Mouse (Mus musculus): ENCODE data around the gene Mrps24.

Mrps24 gene

DNA sequence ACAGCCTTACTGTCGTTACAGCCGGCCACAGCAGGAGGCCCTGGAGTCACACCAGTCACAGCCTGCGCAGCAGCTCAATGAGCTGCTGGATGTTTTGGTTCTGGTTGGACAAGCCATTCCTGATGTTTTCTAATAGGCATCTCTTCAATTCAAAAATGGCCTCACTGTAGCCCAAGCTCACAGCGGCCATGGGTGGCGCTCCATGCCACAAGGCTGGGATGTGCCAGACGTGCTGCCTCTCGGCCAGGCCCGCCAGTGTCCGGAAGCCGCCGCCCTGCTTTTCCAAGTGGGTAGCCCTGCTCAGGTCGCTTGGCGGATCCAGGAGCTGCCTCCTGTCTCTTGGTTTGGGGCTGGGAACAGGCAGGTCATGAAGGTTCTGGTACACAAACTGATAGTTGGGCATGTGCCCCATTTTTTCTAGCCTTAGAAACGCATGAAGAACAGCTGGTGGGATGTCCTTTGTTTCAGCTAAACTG is at the start of gene Mrps24:
Gene Mrps24 (minus strand): TSS at position 51 of the 476 bp plus-strand sequence.
- peak; percentile 10 for DNase-seq

DNA sequence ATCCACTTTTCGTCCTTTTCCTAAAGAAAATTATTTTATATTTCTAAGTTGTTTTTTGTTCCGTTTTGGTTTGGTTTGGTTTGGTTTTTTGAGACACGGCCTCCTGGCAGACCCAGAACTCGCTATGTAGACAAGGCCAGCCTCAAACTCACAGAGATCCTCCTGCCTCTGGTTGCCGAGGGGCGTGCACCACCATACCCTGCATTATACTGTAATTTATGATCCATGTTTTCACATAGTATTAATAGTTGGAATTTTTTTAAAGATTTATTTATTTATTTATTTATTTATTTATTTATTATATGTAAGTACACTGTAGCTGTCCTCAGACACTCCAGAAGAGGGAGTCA is 47.1 kb upstream of the Mrps24 start:
- no peak for DNase-seq

DNA sequence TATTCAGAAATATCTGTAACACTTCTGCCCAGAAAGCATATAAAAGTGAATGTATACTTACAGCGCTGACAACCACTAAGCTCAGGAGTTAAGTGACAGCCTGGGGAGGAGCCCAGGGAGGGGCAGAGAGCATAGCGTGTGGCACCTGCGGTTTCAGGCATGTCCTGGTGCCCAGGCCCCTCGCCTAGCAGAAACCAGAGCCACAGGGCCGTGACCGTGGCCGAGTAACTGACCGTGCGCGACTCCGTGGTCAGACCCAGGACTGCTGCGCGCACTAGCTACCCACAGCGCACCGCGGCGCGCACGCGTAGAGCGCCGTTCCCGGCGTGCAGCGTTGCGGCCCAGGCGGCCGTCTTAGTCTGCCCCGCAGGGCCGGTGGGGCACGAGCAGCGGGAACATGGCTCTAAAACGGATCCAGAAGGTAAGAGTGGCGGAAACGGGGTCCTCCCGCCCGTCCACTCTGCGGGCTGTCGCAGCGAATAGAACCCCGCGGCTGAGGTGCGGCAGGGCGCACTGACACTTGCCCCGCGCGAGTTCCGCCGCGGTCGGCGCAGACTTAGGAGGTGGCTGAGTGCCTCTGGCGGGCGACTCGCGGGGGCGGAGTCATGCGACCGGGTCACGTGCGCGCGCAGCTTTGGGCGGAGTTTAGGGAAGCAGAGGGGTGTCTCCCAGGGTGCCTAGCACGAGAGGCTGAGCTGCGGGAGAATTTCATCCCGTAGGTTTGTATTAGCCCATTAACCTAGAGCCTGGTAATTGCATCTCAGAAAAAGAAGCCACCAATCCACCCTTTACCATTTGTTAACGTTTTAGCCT is 46.5 kb upstream of the Mrps24 start, which contains the start of gene Urgcp:
Gene Urgcp (minus strand): TSS at position 557 of the 813 bp plus-strand sequence.
- DNase-seq: peak; percentile 94

DNA sequence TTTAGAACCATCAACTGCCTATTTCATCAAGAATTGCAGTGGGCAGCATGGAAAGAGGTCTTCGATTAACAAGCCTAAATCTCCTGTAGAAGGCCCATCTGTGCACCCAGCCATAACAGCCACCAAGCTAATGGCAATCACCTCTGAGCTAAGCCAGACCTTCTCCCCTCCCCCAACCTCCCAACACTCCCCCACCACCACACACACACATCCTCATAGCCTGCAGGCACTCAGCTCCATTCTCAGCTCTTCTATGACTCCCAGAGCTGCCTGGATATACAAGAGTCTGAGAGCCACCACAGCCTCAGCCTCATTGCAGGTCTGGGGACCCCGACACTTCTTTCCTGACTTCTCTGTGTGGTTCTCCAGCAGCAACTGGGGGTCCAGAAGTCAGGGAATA is 38.3 kb upstream of the Mrps24 start:
- DNase-seq: no peak

DNA sequence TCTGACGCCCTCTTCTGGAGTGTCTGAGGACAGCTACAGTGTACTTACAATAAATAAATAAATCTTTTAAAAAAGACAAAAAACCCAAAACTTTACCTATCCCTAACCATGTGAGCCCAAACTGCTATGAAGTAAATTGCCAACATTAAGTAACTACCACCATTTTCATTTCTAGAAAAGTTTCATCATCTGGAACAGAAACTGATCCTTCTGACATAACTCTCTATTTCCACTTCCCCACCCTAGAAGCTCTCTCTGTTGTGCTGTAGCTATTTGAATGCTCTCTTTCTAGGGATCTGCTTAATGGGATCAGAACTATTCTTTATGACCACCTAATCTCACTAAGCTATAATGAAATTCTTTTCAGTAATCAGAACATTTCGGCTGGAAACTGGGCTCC is 29.5 kb upstream of the Mrps24 start:
- no peak for DNase-seq

DNA sequence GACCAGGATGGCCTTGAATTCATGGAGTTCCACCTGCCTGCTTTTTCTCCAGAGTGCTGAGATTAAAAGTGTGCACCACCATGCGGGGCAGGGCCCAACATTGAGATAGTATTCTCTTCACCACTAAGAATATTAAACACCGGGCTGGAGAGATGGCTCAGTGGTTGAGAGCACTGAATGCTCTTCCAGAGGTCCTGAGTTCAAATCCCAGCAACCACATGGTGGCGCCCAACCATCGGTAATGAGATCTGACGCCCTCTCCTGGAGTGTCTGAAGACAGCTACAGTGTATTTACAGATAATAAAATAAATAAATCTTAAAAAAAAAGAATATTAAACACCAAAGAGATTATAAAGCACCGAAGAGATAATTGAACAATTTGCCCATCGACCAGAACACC is 26.6 kb upstream of the Mrps24 start:
- peak; percentile 32 for DNase-seq

DNA sequence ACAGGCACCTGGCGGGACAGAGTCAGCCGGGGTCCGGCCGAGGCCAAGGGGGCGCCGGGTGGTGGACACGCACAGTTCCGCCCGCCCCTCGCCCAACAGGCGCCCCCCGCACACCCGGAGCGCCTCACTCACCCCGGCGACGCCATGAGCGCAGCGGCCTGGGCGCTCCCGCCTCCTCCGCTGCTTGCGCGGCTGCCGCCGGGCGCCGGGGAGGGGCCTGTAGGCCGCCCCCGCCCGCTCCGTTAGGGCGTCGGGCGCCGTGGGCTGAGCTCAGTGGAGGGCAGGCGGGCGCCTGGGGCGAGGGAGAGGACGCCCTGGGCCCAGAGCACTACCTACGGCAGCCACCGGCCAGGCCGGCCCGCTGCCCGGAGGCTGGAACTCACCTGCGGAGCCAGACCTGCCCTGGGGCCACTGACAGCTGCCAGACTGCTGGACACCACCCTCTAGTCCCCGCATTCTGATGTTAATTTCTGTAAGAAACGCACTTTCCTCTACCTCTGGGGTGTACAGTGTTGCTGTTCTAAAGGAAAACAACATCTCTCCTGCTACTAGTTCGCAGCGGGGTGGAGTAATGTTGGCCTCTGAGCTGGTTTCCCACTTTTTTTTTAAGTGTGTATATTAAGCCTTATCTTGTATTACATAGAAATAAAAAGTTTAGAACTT is 25.6 kb upstream of the Mrps24 start:
- DNase-seq: peak; percentile 83

DNA sequence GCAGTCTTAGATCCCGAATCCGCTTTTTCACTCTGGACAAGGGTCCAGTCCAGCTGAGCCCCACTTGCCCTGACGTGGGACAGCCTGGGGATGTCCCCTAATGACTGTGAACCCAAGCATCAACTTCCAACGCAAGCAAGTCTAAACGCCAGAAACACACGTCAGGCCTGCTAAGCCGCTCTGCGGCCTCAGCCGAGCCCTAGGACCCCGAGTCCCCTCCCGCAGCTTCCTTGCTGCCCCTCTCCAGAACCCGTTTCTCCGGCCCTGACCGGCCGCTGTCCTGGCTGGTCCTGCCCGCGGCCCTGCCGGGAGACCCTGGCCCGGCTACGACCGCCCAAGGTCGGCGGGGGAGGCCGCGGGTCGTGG is 25.1 kb upstream of the Mrps24 start:
- peak; percentile 42 for DNase-seq

DNA sequence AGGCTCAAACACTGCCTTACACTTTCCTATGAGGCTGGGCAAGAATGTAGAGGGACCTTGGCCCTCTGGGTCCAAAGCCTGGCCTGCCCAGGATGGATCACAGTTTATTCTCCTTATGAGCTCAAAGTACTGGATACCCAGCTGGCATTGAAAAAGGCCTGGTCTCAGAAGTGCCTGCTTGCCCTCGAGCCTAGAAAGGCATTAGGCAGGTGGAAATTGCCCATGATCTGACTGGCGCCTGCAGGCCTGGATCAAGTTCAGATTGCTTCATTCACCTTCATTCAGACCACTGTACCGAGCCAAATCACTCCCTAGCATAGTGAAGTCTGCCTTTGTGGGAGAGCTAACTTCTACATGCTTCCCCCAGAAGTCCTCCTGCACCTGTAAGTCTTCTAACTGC is 24.4 kb upstream of the Mrps24 start:
- DNase-seq: peak; percentile 91

DNA sequence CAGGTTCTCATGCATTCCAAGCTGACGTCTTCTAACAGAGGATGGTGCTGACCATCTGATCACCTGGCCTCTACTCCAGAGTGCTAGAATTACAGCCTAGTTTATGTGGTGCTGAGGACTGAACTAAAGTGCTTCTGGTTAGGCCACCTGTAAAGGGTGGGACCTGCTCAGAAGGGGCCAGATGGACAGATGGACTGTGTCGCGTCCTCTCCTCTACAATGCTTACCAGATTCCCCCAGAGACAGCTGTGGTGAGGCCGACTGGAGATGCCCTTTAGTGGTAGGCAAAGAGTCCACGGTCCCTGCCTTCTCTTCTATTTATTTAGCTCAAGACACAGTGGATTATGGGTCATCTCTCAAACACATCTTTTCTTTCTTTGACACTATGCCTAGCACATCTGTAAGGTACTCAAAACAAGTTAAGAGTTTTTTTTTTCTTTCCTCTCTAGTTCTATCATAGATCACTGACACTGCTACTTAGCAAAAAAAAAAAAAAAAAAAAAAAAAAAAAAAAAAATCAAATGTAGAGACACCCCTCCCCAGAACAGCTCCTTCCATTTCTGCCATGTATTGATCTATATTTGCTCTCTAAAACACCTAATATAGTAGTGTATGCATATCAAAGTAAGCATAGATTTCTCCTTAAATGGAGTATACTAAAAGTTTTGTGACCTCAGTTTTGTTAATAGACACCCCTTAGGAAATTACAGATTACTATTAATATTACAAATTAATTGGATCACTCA is 23.6 kb upstream of the Mrps24 start:
- DNase-seq: no peak

DNA sequence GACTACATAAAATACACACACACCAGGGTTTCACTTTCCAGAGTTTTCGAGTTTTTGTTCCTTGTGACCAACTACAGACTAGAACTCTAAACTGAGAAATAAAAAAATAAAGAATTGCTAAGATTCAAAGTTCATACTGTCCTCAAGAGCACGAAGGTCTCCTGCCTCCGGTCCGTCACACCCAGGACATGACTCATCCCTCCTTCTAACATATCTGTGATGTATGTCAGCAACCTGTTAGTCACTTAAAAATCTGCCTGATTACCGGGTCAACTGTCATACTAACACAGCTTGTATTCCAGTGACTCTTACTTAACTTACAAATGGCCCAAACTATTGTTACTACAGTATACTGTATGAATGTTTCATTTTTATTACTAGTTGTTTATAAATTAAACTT is 21.7 kb upstream of the Mrps24 start:
- no peak for DNase-seq

DNA sequence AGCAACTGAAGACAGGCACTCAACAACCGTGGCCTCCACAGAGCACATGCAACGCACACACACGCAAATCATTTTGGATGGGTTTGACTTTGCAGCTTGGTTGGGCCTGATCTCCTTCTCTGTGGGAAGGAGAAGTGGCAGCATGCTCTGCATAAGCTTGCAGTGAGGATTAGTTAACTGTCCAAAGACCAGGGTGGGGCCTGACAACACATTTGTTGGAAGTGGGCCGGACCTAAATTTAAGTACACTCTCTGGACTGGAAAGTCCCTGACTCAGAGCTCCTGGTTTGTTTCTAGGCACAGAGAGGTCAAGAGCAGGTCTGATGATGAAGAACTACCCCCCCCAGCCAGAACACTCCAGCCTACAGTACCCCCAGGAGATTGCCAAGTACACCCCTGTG is 18.8 kb upstream of the Mrps24 start:
- peak; percentile 32 for DNase-seq

DNA sequence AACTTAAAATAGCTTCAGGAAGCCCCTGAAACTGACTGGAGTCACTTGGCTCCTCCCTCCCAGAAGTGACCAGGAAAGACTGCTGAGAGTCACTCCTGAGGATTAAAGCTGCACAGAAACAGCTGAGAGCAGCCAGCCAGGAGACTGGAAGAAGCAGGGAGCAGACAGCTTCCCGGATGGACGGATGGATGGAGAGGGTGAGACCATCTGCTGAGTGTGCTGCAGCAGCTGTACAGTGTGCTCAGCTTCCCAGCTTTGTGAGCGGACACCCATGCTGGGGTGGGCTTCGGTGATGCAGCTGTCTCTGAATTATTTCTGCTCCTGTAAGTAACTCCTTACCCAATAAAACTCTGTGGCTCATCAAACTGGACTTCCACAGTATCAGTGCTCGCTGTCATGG is 16.9 kb upstream of the Mrps24 start:
- DNase-seq: no peak

DNA sequence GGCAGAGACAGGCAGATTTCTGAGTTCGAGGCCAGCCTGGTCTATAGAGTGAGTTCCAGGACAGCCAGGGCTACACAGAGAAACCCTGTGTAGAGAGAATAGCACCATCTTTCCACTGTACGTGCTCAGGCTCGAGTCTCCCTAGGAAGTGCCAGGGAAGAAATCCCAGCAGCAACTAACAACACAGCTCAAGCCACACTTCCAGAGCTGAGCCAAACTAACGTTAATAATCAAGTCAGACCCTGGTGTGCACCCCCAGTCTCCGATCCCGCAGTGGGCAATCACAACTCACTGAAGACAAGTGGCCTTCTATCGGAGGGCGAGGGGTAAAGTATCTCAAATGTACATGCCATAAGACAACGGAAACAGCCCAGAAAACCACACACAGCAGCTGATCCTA is 14.1 kb upstream of the Mrps24 start:
- DNase-seq: no peak

DNA sequence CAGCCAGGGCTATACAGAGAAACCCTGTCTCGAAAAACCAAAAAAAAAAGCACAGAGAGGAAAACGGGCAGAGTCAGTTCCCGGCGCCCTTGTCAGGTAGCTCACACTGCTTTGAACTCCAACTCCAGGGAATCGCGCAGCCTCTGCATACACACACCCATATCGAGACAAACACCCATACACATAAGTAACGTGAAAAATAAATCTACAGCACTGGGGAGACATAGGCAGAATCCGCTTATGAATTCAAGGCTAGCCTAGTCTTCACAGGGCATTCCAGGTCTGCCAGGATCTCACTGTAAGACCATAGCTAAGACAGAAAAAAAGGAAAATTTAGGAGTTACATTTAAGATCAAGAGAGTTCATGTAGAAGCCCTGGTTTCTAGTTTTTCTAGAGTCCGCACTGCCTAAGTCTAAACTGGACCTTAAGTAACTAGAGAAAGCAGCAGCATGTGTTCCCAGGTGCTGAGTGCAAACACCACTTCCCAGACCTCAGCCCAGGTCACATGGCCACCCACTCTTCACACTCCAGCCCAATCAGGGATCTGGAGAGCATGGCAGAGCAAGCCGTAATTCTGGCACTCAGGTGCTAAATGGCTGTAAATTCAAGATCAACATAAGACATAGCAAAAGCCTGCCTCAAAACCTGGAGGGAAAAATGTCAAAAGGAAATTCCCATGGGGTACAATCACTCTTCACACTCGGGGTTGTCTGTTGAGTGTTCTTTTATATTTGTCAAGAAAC is 3.3 kb upstream of the Mrps24 start:
- DNase-seq: no peak

DNA sequence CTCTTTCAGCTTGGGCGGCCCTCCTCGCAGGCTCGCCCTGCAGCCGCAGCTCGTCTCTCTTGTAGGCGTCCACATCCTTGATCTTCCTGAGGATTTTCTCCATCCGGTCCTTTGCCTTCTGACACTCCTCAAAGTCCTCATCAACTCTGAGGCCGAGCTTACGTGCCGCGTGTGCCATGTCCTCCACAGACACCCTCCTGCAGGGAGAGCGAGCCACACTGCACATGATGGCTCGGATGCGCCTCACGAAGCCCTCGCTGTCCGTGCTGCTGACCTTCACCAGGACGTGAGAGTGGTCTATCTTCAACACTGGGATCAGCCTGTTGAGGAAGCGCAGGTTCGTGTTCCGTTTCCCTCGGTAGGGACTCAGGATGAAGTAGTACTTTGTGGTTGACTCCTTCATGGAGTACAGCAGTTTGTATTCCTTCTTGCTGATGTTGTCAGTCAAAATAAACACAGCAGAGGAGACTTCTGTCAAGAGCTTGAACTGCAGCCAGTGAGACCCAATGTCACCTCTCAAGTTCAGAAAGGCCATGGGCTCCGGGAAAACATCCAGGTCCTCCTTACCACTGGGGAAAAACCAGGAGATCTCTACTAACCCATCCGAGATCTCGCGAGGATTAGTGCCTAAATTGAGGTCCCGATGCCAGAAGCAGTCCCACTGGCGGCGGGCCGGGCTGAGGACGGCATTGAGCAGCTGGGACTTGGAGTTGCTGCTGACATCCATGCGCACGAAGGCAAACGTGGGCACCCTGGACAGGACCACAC is 1.6 kb upstream of the Mrps24 start:
- peak; percentile 19 for DNase-seq

DNA sequence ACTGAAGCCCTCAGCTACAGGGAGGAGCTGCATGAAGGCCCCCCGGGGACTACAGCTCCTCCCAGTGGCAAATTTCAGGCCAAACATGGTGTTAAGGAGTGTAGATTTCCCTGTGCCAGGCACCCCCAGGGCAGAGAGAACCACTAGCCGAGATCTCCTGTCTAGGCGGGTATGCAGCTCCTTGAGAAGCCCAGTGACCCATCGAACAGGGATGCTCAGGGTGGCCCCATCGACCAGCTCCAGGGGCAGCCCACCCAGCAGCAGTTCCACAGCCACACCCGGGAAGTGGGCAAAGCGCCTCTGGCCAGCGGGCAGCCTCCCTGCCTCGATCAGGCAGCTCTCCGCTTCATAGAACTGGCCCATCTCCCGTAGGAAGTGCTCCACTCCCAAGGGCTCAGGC is 766 bp upstream of the Mrps24 start:
- no peak for DNase-seq

DNA sequence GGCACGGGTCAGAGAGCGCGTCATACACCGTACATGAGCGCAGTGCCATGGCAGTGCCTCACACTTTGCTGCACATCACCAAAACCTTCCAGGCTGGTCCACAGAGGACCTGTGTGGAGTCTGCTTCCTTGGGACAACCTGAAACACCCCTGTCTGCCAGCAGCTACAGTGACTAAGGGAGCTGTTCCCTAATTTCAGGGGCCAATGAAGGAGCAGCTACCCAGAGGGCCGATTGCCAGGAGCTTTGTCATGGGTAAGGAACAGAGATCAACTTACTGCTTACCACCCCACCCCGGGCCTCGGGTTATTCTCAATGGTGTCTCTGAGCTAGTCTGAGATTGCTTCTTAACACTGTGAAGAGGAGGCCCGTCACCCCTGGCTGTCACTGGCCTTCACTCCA is 301 bp downstream of the Mrps24 start:
- DNase-seq: peak; percentile 4

DNA sequence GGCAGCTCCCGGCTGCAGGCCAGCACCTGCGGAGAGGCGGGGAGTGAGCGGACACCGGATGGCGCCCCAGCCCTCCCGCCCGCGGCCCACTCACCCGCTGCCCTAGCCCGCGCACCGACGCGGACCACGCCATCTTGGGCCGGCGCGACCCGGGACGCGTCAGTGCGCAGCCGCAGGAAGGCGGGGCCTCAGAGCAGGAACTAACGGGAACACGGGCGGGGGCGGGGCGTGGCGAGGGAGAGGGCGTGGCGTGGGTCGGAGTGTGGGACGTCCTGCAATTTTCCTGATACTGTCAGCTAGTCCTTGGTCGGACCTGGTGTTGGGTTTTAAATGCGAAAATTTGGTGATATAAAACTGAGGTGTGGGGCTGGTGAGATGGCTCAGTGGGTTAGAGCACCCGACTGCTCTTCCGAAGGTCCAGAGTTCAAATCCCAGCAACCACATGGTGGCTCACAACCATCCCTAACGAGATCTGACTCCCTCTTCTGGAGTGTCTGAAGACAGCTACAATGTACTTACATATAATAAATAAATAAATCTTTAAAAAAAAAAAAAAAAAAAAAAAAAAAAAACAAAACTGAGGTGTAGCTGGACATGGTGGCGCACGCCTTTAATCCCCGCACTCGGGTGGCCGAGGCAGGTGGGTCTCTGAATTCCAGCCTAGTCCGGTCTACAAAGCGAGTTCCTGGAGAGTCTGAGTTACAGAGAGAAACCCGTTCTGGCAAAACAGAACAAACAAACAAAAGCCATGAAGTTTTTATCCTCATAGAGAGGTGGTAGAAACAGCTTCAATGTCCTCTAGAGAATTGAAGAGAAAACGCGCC is 7.7 kb downstream of the Mrps24 start:
- peak; percentile 89 for DNase-seq

DNA sequence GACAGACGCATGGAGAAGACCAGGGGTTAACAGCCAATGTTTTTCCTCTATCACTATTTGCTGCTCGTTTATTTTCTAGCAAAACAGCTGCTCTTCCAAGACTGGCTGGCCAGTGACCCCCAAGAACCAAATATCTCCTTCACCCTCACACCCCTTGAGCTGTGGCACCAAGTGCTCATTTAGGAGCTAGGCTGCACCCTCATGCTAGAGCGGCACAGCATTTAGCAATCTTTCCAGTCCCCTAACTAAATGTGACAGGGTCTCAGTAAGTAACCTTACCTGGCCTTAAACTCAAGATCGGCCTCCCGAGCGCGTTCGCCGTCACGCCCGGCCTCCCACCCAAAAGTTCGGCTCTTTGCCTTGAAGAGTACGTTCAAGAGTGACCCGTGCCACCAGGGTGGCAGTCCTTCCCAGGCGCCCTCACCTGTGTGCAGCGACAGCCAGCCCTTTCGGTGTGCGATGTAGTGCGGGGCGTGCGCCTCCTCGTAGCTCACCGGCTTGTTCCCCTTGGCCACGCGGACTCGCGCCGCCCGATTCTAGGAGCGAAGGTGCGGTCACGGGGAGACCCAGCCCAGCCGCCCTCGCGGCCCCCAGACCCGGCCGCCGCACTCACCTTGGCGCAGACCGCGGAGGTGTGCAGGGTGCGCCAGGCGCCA is 8.5 kb downstream of the Mrps24 start:
- DNase-seq: peak; percentile 41

DNA sequence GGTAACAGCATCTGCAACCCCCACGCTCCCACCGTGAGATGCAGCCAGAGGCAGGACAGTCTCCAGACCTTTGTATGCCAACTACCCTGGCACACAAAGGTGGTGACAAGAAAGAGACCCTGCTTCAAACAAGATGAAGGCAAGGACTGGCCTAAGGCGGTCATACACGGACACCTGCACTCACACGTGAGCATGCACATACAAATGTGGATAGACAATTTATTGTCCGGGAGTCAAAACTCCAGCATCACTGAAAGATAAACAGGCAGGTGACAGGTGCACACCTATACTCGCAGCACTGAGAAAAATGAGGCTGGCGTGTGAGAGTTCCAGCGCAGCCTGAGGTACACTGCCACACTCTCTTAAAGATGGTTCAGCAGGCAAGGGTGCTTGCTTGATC is 9.5 kb downstream of the Mrps24 start:
- no peak for DNase-seq
